Mouse (Mus musculus) limb, embryonic 15.5 days (tissue): ENCODE data around the gene Tmem164. TPM values are rescaled to one million over a fixed set of nuclear protein-coding genes. Genes with fewer than 3 reads are reported as not detected.
"Not testable (repeated sequence)": the region's sequence is repeated elsewhere in the genome, so short reads cannot be mapped to it uniquely, and the experiment has no call there.

Source experiments
- ATAC-seq: fragments of 200-750 bp; cut with Nextera tagmentation; 2 replicates; pipeline ENCODE4 v1.8.0; 2017; ENCODE audit warnings: low read depth, moderate TSS enrichment; ENCODE audit not compliant: insufficient number of reproducible peaks, low FRiP score, low TSS enrichment
- H3K27ac ChIP-seq: fragments of 300-500 bp; sonication (generic); 2 replicates; pipeline ENCODE4 v1.5.1; 2015; ENCODE audit warnings: moderate library complexity, mild to moderate bottlenecking, inconsistent platforms
- H3K27me3 ChIP-seq: fragments of 300-500 bp; sonication (generic); 2 replicates; pipeline ENCODE4 v1.6.1; 2015; ENCODE audit warnings: inconsistent platforms
- H3K36me3 ChIP-seq: fragments of 300-500 bp; sonication (generic); 2 replicates; pipeline ENCODE4 v1.6.1; 2015; ENCODE audit warnings: inconsistent platforms
- H3K4me1 ChIP-seq: fragments of 300-500 bp; sonication (generic); 2 replicates; pipeline ENCODE4 v1.6.1; 2015; ENCODE audit warnings: inconsistent platforms
- H3K4me2 ChIP-seq: fragments of 300-500 bp; sonication (generic); 2 replicates; pipeline ENCODE4 v1.6.1; 2015; ENCODE audit warnings: mild to moderate bottlenecking, inconsistent platforms
- H3K4me3 ChIP-seq: fragments of 300-500 bp; sonication (generic); 2 replicates; pipeline ENCODE4 v1.5.1; 2015; ENCODE audit warnings: mild to moderate bottlenecking, inconsistent platforms
- H3K9ac ChIP-seq: fragments of 300-500 bp; sonication (generic); 2 replicates; pipeline ENCODE4 v1.6.1; 2015; ENCODE audit warnings: inconsistent platforms
- H3K9me3 ChIP-seq: fragments of 300-500 bp; sonication (generic); 2 replicates; pipeline ENCODE4 v1.6.1; 2016; ENCODE audit warnings: inconsistent platforms
- WGBS: fragments of 180-500 bp; shearing (Covaris S2); methylation state at CpG from one replicate; pipeline ENCODE4 v1.1.7; 2015; 5-methylcytosine and 5-hydroxymethylcytosine counted together
- polyA plus RNA-seq: library from polyadenylated mRNA; unstranded; fragments of >200 nt; fragmentation: Nextera tagmentation; extraction: Ambion mirVana; gene quantifications from 2 replicates; pipeline ENCODE4 v1.2.1, GENCODE M21; 2015

The Tmem164 gene
- 50.6 and 53.5 TPM in 2 replicates for polyA plus RNA-seq

DNA sequence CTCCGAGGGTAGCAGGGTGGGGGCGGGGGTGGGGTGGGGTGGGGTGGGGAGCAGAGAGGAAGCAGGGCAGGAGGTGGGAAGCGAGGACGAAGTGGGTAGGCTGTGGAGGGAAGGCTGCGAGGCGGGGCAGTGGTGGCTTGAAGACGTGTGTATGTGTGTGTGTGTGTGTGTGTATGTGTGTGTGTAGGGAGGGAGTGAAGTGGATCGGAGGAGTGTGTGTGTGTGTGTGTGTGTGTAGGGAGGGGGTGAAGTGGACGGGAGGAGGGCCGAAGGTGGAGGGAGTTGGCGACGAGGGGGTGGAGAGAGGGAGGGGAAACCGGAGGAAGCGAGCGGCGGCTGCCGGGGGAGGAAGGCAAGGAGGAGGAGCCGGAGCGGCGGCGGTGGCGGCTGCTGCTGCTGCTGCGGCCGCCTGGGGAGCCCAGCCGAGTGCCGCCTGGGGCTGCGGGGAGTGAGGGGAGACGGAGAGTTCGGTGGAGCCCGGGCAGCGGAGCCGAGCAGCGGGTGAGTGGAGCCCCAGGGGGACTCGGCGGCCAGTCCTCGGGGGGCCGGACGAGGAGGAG lies at the start of gene Tmem164:
Tmem164 (plus strand) TSS at position 351 of the 560 bp plus-strand sequence.
- Histone ChIP-seq H3K27me3 (peaks cover 18% of the 10 kb centered on the region), H3K4me2 (peak within 1 kb of the TSS; percentile 52), H3K9me3 (no peaks in the 10 kb centered on the region), H3K36me3 (no peaks in the 10 kb centered on the region), H3K27ac (peak within 1 kb of the TSS; percentile 95), H3K4me3 (peak within 1 kb of the TSS; percentile 57), H3K4me1 (peaks cover 5% of the 10 kb centered on the region), H3K9ac (peak within 1 kb of the TSS; percentile 43)
- peak; percentile 87 for ATAC-seq
- 13% methylated on average over 16 of the region's 38 CpGs for WGBS

DNA sequence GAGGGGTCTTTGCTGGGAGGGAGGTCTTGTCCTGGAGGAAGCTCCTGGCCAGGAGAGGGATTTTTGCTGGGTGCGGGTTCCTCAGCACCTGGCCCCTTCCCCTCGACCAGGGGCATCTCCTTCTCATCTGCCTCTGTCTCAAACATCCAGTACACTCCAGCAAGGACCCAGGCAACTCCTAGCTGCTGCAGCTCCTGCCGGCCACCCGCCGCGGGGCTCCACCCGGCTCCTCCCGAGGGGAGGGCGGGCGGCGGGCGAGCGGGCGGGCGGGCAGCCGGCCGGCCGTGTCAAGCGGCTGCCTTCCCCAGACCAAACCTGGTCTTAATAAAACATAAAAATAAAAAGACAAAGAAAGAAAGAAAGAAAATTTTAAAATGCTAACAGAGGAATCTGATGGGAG lies 48.2 kb upstream of the Tmem164 start:
- H3K9me3 ChIP-seq, H3K27ac ChIP-seq, ATAC-seq, H3K27me3 ChIP-seq, H3K4me3 ChIP-seq, H3K4me2 ChIP-seq, H3K36me3 ChIP-seq, H3K4me1 ChIP-seq, H3K9ac ChIP-seq: not testable (repeated sequence)
- 36% methylated on average over 19 of the region's 19 CpGs for WGBS

DNA sequence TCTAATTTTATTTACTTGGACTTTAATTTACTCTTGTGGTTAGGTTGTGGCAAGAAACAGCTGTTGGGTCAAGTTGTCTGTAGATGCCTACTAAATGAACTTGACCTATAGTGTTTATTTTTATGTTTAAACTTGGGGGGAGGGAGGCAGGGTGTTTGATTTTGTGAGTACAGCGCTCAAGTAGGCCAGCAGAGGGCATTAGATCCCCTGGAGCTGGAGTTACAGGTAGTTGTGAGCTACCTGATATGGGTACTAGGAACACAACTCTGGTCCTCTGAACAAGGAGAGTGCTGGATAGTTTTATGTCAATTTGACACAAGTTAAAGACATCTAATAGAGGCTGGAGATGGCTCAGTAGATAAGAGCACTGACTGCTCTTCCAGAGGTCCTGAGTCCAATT lies 34.0 kb upstream of the Tmem164 start:
- Histone ChIP-seq H3K36me3 (no peaks in the 10 kb centered on the region), H3K27me3 (peaks cover 11% of the 10 kb centered on the region; the same call in 1 of the 2 replicates), H3K4me3 (no peak overlapping the region), H3K9me3 (no peaks in the 10 kb centered on the region), H3K4me1 (0 out of 2 replicates have a peak, but pooled peaks cover 4% of the 10 kb centered on the region), H3K27ac (no peak overlapping the region), H3K9ac (no peak overlapping the region), H3K4me2 (no peak overlapping the region)
- WGBS, result 75% methylated on average over 1 of the region's 1 CpGs
- ATAC-seq, result no peak

DNA sequence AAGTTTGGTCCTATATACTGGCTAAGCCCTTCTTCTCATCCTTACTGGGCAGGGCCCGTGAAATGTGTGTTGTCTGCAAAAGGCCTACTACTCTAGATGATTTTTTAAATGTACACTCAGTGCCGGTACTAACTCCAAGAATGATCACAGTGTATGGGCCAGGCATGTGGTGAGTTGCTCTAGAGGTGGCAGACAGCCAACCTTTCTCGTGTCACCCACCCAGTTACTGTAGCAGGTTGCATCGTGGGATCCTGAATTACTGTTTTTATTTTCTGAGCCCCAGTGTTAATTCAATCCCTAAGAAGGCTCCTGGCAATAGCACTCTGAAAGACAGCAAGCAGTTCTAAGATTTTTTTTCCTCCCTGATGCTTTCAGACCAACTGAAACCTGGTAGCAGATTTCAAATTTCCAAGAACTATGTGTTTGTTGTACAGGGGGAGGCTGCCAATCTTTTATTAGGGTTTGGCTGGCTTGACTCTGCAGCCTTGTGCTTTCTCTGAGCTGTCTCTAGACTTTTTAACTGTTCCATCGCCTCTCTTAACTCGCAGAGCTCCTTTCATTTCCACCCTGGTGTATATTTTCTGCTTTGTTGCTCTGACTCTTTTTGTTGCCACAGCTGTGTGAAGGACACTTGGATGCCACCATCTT lies 31.0 kb upstream of the Tmem164 start:
- no peaks in the 10 kb centered on the region for H3K36me3 ChIP-seq
- H3K9me3 ChIP-seq, result no peaks in the 10 kb centered on the region
- peak; percentile 61; the same call in 1 of the 2 replicates for ATAC-seq
- peaks cover 11% of the 10 kb centered on the region; the same call in 1 of the 2 replicates for H3K27me3 ChIP-seq
- 0 out of 2 replicates have a peak, but pooled peaks cover 4% of the 10 kb centered on the region for H3K4me1 ChIP-seq
- peak overlapping the region; percentile 39 for H3K27ac ChIP-seq
- no peak overlapping the region for H3K4me2 ChIP-seq
- no peak overlapping the region for H3K9ac ChIP-seq
- H3K4me3 ChIP-seq, result no peak overlapping the region
- 44% methylated on average over 6 of the region's 6 CpGs for WGBS

DNA sequence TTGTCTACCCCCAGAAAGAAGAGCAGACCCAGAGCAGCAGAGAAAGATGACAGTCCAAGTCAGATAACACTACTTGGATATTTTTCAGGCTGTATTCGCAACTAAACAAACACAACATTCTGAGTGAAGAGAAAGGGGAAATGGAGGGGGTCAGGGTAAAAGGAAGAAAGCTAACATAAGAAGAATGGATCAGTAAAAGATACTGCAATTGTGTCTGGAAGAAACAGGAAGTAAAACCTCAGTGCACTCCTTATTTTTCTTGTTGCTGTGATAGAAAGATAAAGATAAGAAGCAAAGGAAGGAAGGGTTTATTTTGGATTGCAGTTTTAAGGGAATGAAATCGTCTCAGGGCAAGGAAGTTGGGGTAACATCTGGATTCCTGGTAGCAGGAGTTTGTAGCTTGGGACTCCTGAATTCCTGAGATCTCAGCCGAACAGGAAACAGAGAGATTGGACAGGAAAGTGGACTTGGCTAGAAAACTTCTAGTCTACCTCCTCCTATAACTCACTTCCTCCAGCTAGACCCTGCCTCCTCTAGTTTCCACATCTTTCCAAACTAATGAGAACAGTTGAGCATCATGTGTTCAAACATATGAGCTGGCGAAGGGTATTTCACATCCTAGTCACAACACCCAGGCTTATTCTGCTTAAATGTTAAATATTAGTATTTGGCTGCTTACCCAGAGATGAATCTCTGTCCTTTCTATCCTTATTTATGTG lies 16.3 kb upstream of the Tmem164 start:
- ATAC-seq, result no peak
- no peaks in the 10 kb centered on the region for H3K9me3 ChIP-seq
- H3K4me2 ChIP-seq, result no peak overlapping the region
- peak overlapping the region; percentile 73 for H3K27ac ChIP-seq
- H3K4me3 ChIP-seq, result no peak overlapping the region
- H3K4me1 ChIP-seq, result peaks cover under 1% of the 10 kb centered on the region; the same call in 1 of the 2 replicates
- no peak overlapping the region for H3K9ac ChIP-seq
- H3K27me3 ChIP-seq, result no peaks in the 10 kb centered on the region
- no peaks in the 10 kb centered on the region for H3K36me3 ChIP-seq
- WGBS, result 46% methylated on average over 4 of the region's 4 CpGs

DNA sequence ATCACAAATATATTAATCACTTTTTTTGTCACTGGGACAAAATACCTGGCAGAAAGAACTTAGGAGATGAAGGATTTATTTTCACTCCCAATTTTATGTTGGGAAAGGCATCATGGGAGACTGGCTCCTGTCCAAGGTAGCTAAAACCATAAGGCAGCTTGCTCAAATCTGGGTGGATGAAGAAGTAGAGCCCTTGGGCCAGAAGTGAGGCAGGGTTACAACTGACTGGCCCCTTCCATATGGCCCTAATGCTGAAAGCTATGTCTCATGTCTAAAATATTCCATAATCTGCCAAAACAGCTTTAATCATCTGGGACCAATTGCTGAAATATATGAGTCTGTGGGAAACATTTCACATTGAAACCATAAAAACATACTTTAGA lies 15.8 kb upstream of the Tmem164 start:
- ATAC-seq, result peak; percentile 82
- H3K27me3 ChIP-seq, result no peaks in the 10 kb centered on the region
- no peak overlapping the region for H3K4me3 ChIP-seq
- peaks cover 4% of the 10 kb centered on the region; the same call in 1 of the 2 replicates for H3K4me1 ChIP-seq
- H3K9me3 ChIP-seq, result no peaks in the 10 kb centered on the region
- H3K27ac ChIP-seq, result peak overlapping the region; percentile 73; the same call in 1 of the 2 replicates
- H3K4me2 ChIP-seq, result no peak overlapping the region
- H3K36me3 ChIP-seq, result no peaks in the 10 kb centered on the region
- H3K9ac ChIP-seq, result no peak overlapping the region

GRCm38 (mm10) chrX:142669312-142670091 lies 11.7 kb upstream of the Tmem164 start:
- H3K4me3 ChIP-seq, result no peak overlapping the region
- peak overlapping the region; percentile 57; the same call in 1 of the 2 replicates for H3K27ac ChIP-seq
- WGBS, result 39% methylated on average over 9 of the region's 9 CpGs
- no peaks in the 10 kb centered on the region for H3K9me3 ChIP-seq
- 0 out of 2 replicates have a peak, but pooled peaks cover 3% of the 10 kb centered on the region for H3K27me3 ChIP-seq
- peaks cover 7% of the 10 kb centered on the region; the same call in 1 of the 2 replicates for H3K4me1 ChIP-seq
- no peak for ATAC-seq
- no peak overlapping the region for H3K9ac ChIP-seq
- H3K36me3 ChIP-seq, result no peaks in the 10 kb centered on the region
- no peak overlapping the region for H3K4me2 ChIP-seq

DNA sequence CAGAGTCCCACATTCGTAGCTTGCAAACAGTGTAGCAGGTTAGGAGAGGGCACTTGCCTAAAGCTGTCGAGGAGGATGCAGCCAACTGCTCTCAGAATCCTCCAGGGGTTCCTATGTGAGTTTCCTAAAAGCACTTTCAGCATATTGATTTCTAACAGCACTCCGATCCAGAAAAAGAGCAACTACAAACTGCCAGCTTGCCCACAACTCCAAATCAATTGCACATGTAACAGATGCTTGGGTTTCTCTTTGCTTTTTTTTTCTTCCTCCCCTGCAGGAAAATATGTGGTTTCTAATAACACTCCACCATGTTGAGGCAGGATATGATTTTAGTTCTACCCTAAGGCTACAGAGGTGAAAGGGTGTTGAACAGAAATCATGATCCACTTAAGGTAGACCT lies 11.1 kb upstream of the Tmem164 start:
- H3K4me2 ChIP-seq, result no peak overlapping the region
- no peaks in the 10 kb centered on the region for H3K9me3 ChIP-seq
- no peaks in the 10 kb centered on the region for H3K36me3 ChIP-seq
- no peak for ATAC-seq
- H3K27ac ChIP-seq, result peak overlapping the region; percentile 57; the same call in 1 of the 2 replicates
- 0 out of 2 replicates have a peak, but pooled peaks cover 3% of the 10 kb centered on the region for H3K27me3 ChIP-seq
- peaks cover 7% of the 10 kb centered on the region; the same call in 1 of the 2 replicates for H3K4me1 ChIP-seq
- H3K4me3 ChIP-seq, result no peak overlapping the region
- H3K9ac ChIP-seq, result no peak overlapping the region
- WGBS, result 35% methylated on average over 3 of the region's 3 CpGs

- no peak overlapping the region for H3K9ac ChIP-seq
- H3K4me2 ChIP-seq, result no peak overlapping the region
- WGBS, result 67% methylated on average over 1 of the region's 1 CpGs
- ATAC-seq, result no peak
- H3K27ac ChIP-seq, result no peak overlapping the region
- H3K36me3 ChIP-seq, result no peaks in the 10 kb centered on the region
- H3K4me3 ChIP-seq, result no peak overlapping the region
- peaks cover 7% of the 10 kb centered on the region; the same call in 1 of the 2 replicates for H3K4me1 ChIP-seq
- 0 out of 2 replicates have a peak, but pooled peaks cover 3% of the 10 kb centered on the region for H3K27me3 ChIP-seq
- no peaks in the 10 kb centered on the region for H3K9me3 ChIP-seq
Measured at GRCm38 (mm10) chrX:142671141-142671540, 10.1 kb upstream of the Tmem164 start.

- peaks cover 7% of the 10 kb centered on the region; the same call in 1 of the 2 replicates for H3K4me1 ChIP-seq
- 0 out of 2 replicates have a peak, but pooled peaks cover 3% of the 10 kb centered on the region for H3K27me3 ChIP-seq
- no peak overlapping the region for H3K27ac ChIP-seq
- H3K4me2 ChIP-seq, result no peak overlapping the region
- 93% methylated on average over 1 of the region's 1 CpGs for WGBS
- H3K4me3 ChIP-seq, result no peak overlapping the region
- H3K9ac ChIP-seq, result no peak overlapping the region
- ATAC-seq, result no peak
- no peaks in the 10 kb centered on the region for H3K36me3 ChIP-seq
- H3K9me3 ChIP-seq, result no peaks in the 10 kb centered on the region
Measured at GRCm38 (mm10) chrX:142672701-142673100, 8.5 kb upstream of the Tmem164 start.

DNA sequence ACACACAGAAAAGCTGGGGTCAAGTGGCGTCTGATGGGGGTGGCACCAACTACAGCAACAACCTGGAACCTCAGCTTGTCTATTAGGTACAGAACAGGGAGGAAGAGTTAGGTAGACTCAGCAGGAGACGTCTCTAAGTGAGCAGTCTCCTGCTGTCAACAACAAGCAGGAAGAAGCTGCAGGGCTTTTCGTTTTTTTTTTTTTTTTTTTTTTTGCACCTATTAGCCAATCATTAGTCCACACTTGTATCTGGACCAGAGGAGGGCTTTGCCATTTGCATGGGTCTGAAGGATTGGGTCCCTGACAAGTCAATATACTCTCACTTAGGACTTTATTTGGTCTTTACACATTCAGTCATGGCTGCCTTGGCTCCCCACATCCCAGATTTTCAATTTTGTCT lies 4.0 kb upstream of the Tmem164 start:
- 38% methylated on average over 3 of the region's 3 CpGs for WGBS
- Histone ChIP-seq H3K27me3 (peaks cover 10% of the 10 kb centered on the region), H3K27ac (no peak overlapping the region), H3K9ac (no peak overlapping the region), H3K4me2 (no peak overlapping the region), H3K36me3 (no peaks in the 10 kb centered on the region), H3K4me1 (no peaks in the 10 kb centered on the region), H3K4me3 (no peak overlapping the region), H3K9me3 (no peaks in the 10 kb centered on the region)
- ATAC-seq, result no peak
